Mouse (Mus musculus) lung, postnatal 0 days (tissue): Measurements from ENCODE around the gene Mgmt.

Experiments
- CTCF ChIP-seq: IDR thresholded peaks from 2 replicates; pipeline ENCODE4 v1.5.1; 2016; ENCODE audit warnings: antibody characterized with exemption, mild to moderate bottlenecking
- EP300 ChIP-seq: IDR thresholded peaks from 2 replicates; pipeline ENCODE4 v1.6.1; 2016; ENCODE audit warnings: antibody characterized with exemption, mild to moderate bottlenecking, control low read depth

DNA sequence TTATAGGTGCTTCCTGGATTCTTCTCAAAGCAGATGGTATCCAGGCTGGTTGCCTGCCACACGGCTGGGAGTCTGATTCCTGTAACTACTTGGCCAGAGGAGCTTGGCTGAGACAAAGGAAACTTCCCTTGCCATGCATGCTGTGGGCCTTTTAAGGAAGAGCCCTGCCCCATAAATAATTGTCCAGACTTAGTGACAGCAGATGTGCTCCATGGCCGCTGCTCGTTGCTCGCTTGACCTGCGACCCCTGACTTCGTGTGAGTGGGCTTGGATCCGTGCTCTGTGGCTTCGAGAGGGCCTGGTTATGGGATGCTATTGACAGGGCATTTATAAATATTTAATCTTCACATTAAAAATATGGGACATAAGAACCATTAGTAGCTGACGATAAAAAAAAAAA is 277.9 kb downstream of the Mgmt start:
- TF ChIP-seq CTCF (no peak), EP300 (no peak)
